Mouse (Mus musculus) midbrain, embryonic 10.5 days (tissue): ENCODE measurements at regions not wholly inside any gene's neighbourhood (a gene's known extent, or its start where the extent isn't known, plus 50 kb on each side); places are given as distances from the start of the nearest gene placed in this dataset.

Experiments
- DNase-seq: peaks from one replicate; pipeline ENCODE4 v3.0.0-alpha.2; 2017; ENCODE audit warnings: low spot score
- H3K27ac ChIP-seq: fragments of 300-500 bp; sonication (generic); replicated peaks from 2 replicates; pipeline ENCODE4 v1.5.1; 2016; ENCODE audit warnings: mild to moderate bottlenecking
- H3K27me3 ChIP-seq: fragments of 300-500 bp; sonication (generic); 2 replicates; pipeline ENCODE4 v1.6.1; 2016; ENCODE audit warnings: low read depth, mild to moderate bottlenecking; ENCODE audit not compliant: poor library complexity, severe bottlenecking
- H3K36me3 ChIP-seq: fragments of 300-500 bp; sonication (generic); 2 replicates; pipeline ENCODE4 v1.6.1; 2016; ENCODE audit warnings: mild to moderate bottlenecking, moderate library complexity
- H3K4me1 ChIP-seq: fragments of 300-500 bp; sonication (generic); 2 replicates; pipeline ENCODE4 v1.6.1; 2016
- H3K4me3 ChIP-seq: fragments of 300-500 bp; sonication (generic); 2 replicates; pipeline ENCODE4 v1.5.1; 2016; ENCODE audit warnings: mild to moderate bottlenecking, moderate library complexity
- H3K9me3 ChIP-seq: fragments of 300-500 bp; sonication (generic); replicated peaks from 2 replicates; pipeline ENCODE4 v1.6.1; 2016; ENCODE audit warnings: mild to moderate bottlenecking
- WGBS: fragments of 180-500 bp; shearing (Covaris S2); methylation state at CpG from one replicate; pipeline ENCODE4 v1.1.7; 2016; 5-methylcytosine and 5-hydroxymethylcytosine counted together

DNA sequence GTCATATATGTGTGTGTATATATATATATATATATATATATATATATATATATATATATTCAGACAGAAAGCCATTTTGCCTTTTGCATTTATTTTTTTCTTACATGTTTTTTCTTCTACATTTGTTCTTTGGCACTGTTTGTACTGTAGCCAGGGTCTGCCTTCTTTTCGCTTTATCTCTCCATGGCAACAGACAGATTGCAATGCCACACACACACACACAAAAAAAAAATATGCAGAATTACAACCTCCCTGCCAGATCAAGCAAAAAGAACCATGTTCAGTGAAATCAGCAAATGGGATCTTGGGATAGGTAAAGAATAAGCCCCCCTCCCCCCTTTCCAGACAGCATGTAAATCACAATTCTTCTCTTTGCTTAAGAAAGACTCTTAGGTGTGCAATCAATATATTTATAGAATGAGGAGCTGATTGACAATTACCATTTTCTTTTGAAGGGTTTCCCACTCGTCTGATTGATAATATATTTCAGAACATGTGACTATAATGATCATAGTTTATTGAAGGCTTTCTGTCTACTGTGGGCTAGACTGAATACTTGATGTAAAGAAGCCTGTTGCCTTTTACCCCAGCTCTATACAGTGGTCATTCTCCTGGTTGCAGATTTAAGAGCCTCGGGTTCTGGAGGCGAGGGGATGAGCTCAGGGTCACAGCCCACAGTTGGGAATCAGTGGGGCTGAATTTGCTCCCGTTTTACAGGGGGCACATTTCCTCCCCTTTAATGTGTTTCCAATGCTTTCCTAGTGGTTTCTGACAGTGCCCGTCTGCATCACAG, 54.7 kb upstream of the Pcgf5 start:
- Histone ChIP-seq H3K27me3 (no peaks in the 10 kb centered on the region), H3K36me3 (no peaks in the 10 kb centered on the region), H3K9me3 (no peaks in the 10 kb centered on the region), H3K27ac (no peak overlapping the region), H3K4me3 (no peak overlapping the region), H3K4me1 (no peaks in the 10 kb centered on the region)
- WGBS: 75% methylated on average over 6 of the region's 6 CpGs
- no peak for DNase-seq
